Mouse (Mus musculus): ENCODE results near the gene Olfr764-ps1.

DNA sequence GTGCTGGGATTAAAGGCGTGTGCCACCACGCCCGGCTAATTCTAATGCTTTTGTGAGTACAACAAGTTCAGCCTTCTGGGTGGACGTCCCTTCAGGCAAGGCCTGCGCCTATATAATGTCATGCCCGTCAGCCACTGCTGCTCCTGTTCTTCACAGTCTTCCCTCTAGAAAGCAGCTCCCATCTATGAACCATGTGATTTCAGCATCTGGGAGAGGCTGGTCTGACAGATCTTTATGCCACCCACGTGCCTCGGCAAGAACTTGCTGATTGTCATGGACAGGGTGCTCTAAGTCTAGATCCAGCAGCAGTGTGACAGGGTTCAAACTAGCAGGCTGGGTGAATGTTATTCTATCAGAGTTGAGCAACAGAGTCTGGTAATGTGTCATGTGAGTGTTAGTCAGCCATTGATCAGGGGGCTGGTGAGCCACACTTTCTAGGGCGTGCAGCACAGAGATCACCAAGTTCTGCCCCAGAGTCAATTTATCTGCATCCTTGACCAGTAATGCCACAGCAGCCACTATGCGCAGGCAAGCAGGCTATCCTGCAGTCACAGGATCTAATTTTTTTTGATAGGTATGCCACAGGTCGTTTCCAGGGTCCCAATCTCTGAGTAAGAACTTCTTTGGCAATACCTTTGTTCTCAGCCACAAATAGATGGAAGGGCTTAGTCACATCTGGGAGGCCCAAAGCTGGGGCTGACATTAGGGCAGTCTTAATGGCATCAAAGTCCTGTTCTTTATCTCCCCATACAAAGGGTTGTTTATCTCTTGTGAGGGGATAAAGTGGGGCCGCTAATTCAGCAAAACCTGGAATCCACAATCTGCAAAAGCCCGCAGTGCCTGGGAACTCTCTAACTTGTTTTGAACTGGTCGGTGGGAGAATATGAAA is 35.4 kb downstream of the Olfr764-ps1 start:
- TF ChIP-seq CTCF (IDR thresholded peaks at IDR 0.05; ENCODE audit: extremely low read depth, insufficient read length, insufficient replicate concordance, low read depth, low read length) (no peak), POLR2A (IDR thresholded peaks at IDR 0.05; ENCODE audit: low read depth, low read length) (no peak)

All from small intestine, adult 2 months (tissue).